Mouse (Mus musculus) C2C12 (cell line): ENCODE measurements around the gene Zfp791. TPM values are rescaled to one million over a fixed set of nuclear protein-coding genes. Genes with fewer than 3 reads are reported as not detected.

ENCODE experiments used
- H3K27me3 ChIP-seq: one replicate; pipeline ENCODE4 v1.6.1; 2011; ENCODE audit not compliant: control insufficient read depth, insufficient read depth, insufficient read length
- H3K36me3 ChIP-seq: one replicate; pipeline ENCODE4 v1.6.1; 2011; ENCODE audit not compliant: control insufficient read depth, insufficient read depth
- H3K4me3 ChIP-seq: one replicate; pipeline ENCODE4 v1.5.1; 2011; ENCODE audit warnings: mild to moderate bottlenecking, control low read depth; ENCODE audit not compliant: poor library complexity, insufficient read depth, severe bottlenecking
- H3K79me2 ChIP-seq: one replicate; pipeline ENCODE4 v1.6.1; 2011; ENCODE audit not compliant: control insufficient read depth, insufficient read depth
- H3K79me3 ChIP-seq: one replicate; pipeline ENCODE4 v1.6.1; 2011; ENCODE audit warnings: low read depth, control low read depth
- H3ac ChIP-seq: one replicate; pipeline ENCODE3; 2011; ENCODE audit warnings: low read depth; ENCODE audit not compliant: control insufficient read depth, insufficient read length
- CEBPB ChIP-seq: IDR thresholded peaks from one replicate; pipeline ENCODE4 v1.6.1; 2011; ENCODE audit warnings: low read depth, mild to moderate bottlenecking, control low read depth, moderate library complexity
- CTCF ChIP-seq: IDR thresholded peaks from one replicate; pipeline ENCODE4 v1.5.1; 2011; ENCODE audit not compliant: control insufficient read depth, insufficient read depth, insufficient read length
- FOSL1 ChIP-seq: IDR thresholded peaks from one replicate; pipeline ENCODE4 v1.8.0; 2011; ENCODE audit warnings: mild to moderate bottlenecking, low read length; ENCODE audit not compliant: poor library complexity, insufficient read depth, severe bottlenecking
- MAX ChIP-seq: IDR thresholded peaks from one replicate; pipeline ENCODE4 v1.6.1; 2011; ENCODE audit warnings: mild to moderate bottlenecking, control low read depth
- MYOD1 ChIP-seq: IDR thresholded peaks from one replicate; pipeline ENCODE4 v1.6.1; 2011; ENCODE audit warnings: low read depth; ENCODE audit not compliant: control insufficient read depth, insufficient read length
- MYOG ChIP-seq: IDR thresholded peaks from one replicate; pipeline ENCODE4 v1.6.1; 2011; ENCODE audit not compliant: control insufficient read depth, insufficient read length; ENCODE audit errors: extremely low read depth
- USF1 ChIP-seq: IDR thresholded peaks from one replicate; pipeline ENCODE4 v1.6.1; 2011; ENCODE audit warnings: low read depth, mild to moderate bottlenecking, control low read depth, moderate library complexity
- polyA plus RNA-seq: library from polyadenylated mRNA; unstranded; fragments of >200 nt; fragmentation: generic; extraction: Trizol; gene quantifications from one replicate; pipeline ENCODE4 v1.2.1, GENCODE M21; 2012; ENCODE audit warnings: missing spikeins

Gene Zfp791
- polyA plus RNA-seq, 1 experiment: 0.07 TPM

DNA sequence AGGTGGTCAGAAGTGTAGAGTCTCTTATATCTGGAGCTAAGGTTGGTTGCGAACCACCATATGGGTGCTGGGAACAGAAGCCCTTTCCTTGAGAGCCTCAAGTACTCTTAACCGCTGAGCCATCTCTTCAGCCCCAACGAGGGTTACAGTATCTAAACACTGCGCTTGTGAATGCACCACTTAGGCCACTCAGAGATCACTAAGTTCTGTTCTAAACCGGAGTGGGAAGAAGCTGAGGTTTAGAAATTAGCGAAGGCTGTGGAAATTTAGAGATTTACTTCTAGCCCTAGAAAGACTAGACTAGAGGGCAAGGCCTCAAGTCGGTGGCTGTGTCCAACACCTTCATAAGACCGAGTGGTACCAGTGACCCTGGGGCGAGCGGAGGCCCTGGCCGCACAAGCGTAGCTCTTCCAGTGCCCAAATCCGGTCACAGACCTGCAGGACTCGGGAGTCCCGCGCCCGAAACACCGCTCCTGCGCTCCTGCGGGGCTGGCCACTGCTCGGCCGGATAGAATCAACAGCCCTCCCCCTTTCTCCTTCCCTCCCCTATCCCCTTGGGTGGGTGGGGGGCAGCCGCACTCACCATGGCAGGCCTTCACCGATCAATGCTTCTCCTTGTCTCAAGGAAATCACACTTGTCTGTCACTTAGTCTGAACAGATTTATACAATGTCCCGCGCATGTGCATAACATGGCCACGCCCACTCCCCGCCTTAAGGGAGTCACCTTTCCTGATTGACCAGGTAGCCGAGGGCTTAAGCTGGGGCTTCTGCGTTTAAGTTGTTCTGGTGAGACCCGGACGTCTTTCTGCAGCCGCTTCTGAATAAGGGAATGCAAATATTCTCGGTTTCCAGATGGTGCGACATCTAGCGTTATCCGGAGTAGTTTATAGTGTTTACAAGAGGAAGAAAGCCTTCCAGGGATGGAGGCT, 3.6 kb downstream of the Zfp791 start:
- no peak for TF ChIP-seq MYOG
- no peak for TF ChIP-seq FOSL1
- TF ChIP-seq CEBPB: no peak
- TF ChIP-seq CTCF: no peak
- no peak for TF ChIP-seq USF1
- TF ChIP-seq MYOD1: no peak
- no peak for TF ChIP-seq MAX
- H3K79me3 ChIP-seq: no peaks in the 10 kb centered on the region

DNA sequence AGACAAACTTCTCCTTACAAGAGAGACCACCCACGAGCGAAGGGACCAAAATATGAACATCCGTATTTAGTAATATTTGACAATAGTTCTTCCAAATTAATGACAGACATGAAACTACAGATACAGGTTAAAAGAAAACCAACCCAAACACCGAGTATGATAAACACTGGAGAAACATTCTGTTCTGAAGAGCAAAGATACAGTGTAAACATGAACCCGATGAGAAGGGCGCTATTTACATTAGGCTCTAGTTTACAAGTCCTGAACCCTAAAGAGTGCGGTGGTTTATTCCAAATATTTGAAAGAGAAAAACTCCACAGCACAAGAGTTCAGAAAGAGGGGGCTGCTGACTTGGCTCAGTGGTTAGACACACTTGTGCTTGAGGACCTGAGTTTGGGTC, 5.9 kb downstream of the Zfp791 start:
- H3K36me3 ChIP-seq: no peaks in the 10 kb centered on the region
- H3K79me3 ChIP-seq: no peaks in the 10 kb centered on the region
- no peak for TF ChIP-seq CEBPB
- TF ChIP-seq MYOG: no peak
- no peak for TF ChIP-seq MAX
- TF ChIP-seq USF1: no peak
- TF ChIP-seq FOSL1: no peak
- TF ChIP-seq MYOD1: no peak
- TF ChIP-seq CTCF: no peak
- no peaks in the 10 kb centered on the region for H3K79me2 ChIP-seq
- H3ac ChIP-seq: no peak overlapping the region
- no peaks in the 10 kb centered on the region for H3K27me3 ChIP-seq
- no peak overlapping the region for H3K4me3 ChIP-seq

More for the DNA sequence above, 3.6 kb downstream of the Zfp791 start:
- Histone ChIP-seq H3K4me3 (no peak overlapping the region), H3K36me3 (no peaks in the 10 kb centered on the region), H3ac (peak overlapping the region; percentile 70), H3K79me2 (no peaks in the 10 kb centered on the region), H3K27me3 (no peaks in the 10 kb centered on the region)

DNA sequence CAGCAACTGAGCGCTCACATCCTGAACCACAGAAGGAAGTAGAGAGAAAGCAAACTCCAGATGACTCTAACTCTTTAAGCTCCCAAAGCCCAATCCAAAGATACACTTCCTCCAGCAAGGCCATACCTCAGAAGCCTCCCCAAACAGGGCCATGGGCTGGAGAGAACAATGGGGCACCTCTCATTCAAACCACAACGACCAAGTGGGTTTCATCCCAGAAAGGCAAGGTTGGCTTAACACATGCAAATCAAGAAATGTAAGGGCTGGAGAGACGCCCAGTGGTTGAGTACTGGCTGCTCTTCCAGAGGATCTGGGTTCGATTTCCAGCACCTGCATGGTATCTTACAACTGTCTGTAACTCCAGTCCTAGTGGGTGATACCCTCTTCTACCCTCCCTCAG, 7.4 kb downstream of the Zfp791 start:
- Histone ChIP-seq H3K79me3 (no peaks in the 10 kb centered on the region), H3K27me3 (no peaks in the 10 kb centered on the region), H3ac (no peak overlapping the region), H3K79me2 (no peaks in the 10 kb centered on the region), H3K4me3 (no peak overlapping the region), H3K36me3 (no peaks in the 10 kb centered on the region)
- no peak for TF ChIP-seq CEBPB
- no peak for TF ChIP-seq MAX
- no peak for TF ChIP-seq CTCF
- no peak for TF ChIP-seq USF1
- TF ChIP-seq MYOG: no peak
- TF ChIP-seq FOSL1: no peak
- no peak for TF ChIP-seq MYOD1

DNA sequence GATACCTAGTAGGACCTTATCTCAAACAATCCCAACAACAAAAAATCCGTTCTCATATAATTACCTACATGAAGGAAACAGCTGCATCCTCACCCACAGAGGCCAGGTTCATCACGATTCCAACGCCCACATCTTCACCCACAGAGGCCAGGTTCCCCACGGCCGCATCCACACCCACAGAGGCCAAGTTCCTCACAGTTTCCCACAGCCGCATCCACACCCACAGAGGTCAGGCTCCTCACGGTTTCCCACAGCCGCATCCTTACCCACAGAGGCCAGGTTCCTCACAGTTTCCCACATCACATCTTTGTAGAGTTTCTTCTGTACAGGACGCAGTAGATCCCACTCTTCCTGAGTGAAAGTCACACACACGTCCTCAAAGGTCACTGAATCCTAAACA, 9.7 kb downstream of the Zfp791 start:
- TF ChIP-seq MYOD1: no peak
- no peak for TF ChIP-seq MYOG
- no peak for TF ChIP-seq FOSL1
- no peak for TF ChIP-seq USF1
- TF ChIP-seq MAX: no peak
- no peak for TF ChIP-seq CEBPB
- Histone ChIP-seq H3K36me3 (no peaks in the 10 kb centered on the region), H3K79me3 (no peaks in the 10 kb centered on the region), H3ac (no peak overlapping the region), H3K27me3 (no peaks in the 10 kb centered on the region), H3K79me2 (no peaks in the 10 kb centered on the region), H3K4me3 (no peak overlapping the region)

DNA sequence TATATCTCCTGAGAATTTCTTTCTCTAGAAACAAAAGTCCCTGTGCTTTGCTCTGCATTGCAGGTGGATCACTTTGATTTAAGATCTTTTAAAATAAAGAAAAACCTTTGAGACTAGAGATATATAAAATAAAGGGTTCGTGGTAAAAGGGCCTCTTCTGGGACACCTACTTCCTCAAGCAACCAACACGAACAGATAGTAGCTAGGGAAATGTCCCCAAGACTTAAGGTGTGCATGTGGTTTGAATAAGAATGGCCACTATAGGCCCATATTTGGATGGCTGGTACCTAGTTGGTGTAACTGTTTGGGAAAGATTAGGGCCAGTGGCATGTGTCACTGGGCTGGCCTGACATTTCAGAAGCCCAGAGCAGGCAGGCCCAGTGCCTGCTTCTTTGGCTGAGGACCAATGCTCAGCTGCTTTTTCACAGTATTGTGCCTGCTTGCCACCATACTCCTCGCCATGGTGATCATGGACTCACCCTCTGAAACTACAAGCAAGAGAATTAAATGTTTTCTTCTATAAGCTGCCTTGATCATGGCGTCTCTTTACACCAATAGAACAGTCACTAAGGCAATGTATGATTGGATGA, 22.7 kb downstream of the Zfp791 start:
- Histone ChIP-seq H3K79me3 (no peaks in the 10 kb centered on the region), H3K79me2 (no peaks in the 10 kb centered on the region), H3K4me3 (no peak overlapping the region), H3ac (no peak overlapping the region), H3K27me3 (no peaks in the 10 kb centered on the region), H3K36me3 (peaks cover 7% of the 10 kb centered on the region)
- TF ChIP-seq MYOG (no peak), MYOD1 (no peak), CTCF (no peak), MAX (no peak), USF1 (no peak), FOSL1 (no peak), CEBPB (no peak)
